Mouse (Mus musculus) adrenal gland, adult 10 weeks (tissue): ENCODE data around the gene Vstm5. TPM values are rescaled to one million over a fixed set of nuclear protein-coding genes. Genes with fewer than 3 reads are reported as not detected.

Experiments used
- polyA plus RNA-seq: library from polyadenylated mRNA; stranded (reverse); fragments of 350-450 nt; fragmentation: Illumina TruSeq; extraction: RNeasy Lipid Tissue Mini Kit (QIAGEN cat#74804); gene quantifications from one replicate; pipeline ENCODE4 v1.2.3, GENCODE M21; 2014; ENCODE audit warnings: low read depth, low replicate concordance

Gene Vstm5
- 0.29 TPM for polyA plus RNA-seq

GRCm38 (mm10) chr9:15239042-15239925 lies at the start of gene Vstm5:
TSS of gene Vstm5 (plus strand) at chr9:15239045.

GRCm38 (mm10) chr9:15279649-15280490 lies 41.0 kb downstream of the Vstm5 start, which contains the start of gene Med17:
TSS of gene Med17 (minus strand) at chr9:15279931.

GRCm38 (mm10) chr9:15305503-15306397 lies 66.9 kb downstream of the Vstm5 start, which contains the start of gene Taf1d:
TSS of gene Taf1d (plus strand) at chr9:15306214.

GRCm38 (mm10) chr9:15306398-15307119 lies 67.7 kb downstream of the Vstm5 start, which contains the start of gene 4931406C07Rik:
TSS of gene 4931406C07Rik (minus strand) at chr9:15306448.

Other genes starting within 250 kb of the Vstm5 start
- gene Panx1, start 193.6 kb upstream of the Vstm5 start, polyA plus RNA-seq = 5.2 TPM
- 2.9 TPM for gene Hephl1, start 126.9 kb upstream of the Vstm5 start, polyA plus RNA-seq
- gene Med17, start 40.9 kb downstream of the Vstm5 start, polyA plus RNA-seq = 60.7 TPM
- 109 TPM for gene Taf1d, start 67.2 kb downstream of the Vstm5 start, polyA plus RNA-seq
- 332 TPM for gene 4931406C07Rik, start 67.4 kb downstream of the Vstm5 start, polyA plus RNA-seq
- gene Cep295, start 118.7 kb downstream of the Vstm5 start, polyA plus RNA-seq = 32.8 TPM